Mouse (Mus musculus) hindbrain, embryonic 14.5 days (tissue): ENCODE results near the gene Slc8a2. TPM values are rescaled to one million over a fixed set of nuclear protein-coding genes. Genes with fewer than 3 reads are reported as not detected.

Experiments
- polyA plus RNA-seq: library from polyadenylated mRNA; unstranded; fragments of >200 nt; fragmentation: Nextera tagmentation; extraction: Ambion mirVana; gene quantifications from 2 replicates; pipeline ENCODE4 v1.2.1, GENCODE M21; 2014

Gene Slc8a2
- polyA plus RNA-seq, 1 experiment from 2014 or later: 1.4 TPM

Other genes starting within 250 kb of the Slc8a2 start
- not detected in 2 replicates for gene Crx, start 249.9 kb upstream of the Slc8a2 start, polyA plus RNA-seq
- 0.41 TPM in 1 of 2 replicates, not detected in the other for gene Crxos, start 247.2 kb upstream of the Slc8a2 start, polyA plus RNA-seq
- 1,554 and 1,615 TPM in 2 replicates for gene Selenow, start 207.4 kb upstream of the Slc8a2 start, polyA plus RNA-seq
- 113 and 114 TPM in 2 replicates for gene Nop53, start 183.8 kb upstream of the Slc8a2 start, polyA plus RNA-seq
- 5.6 and 6.6 TPM in 2 replicates for gene Ehd2, start 162.3 kb upstream of the Slc8a2 start, polyA plus RNA-seq
- gene Bicra, start 81.9 kb upstream of the Slc8a2 start, polyA plus RNA-seq: 7.9 and 8.8 TPM in 2 replicates
- gene Zfp541, start 68.0 kb upstream of the Slc8a2 start, polyA plus RNA-seq: 0.16 TPM in 2 replicates
- gene Napa, start 31.4 kb upstream of the Slc8a2 start, polyA plus RNA-seq: 202 and 214 TPM in 2 replicates
- 34.8 and 37.1 TPM in 2 replicates for gene Kptn, start 9.9 kb upstream of the Slc8a2 start, polyA plus RNA-seq
- 98.4 and 121 TPM in 2 replicates for gene Meis3, start 45.3 kb downstream of the Slc8a2 start, polyA plus RNA-seq
- gene Dhx34, start 92.2 kb downstream of the Slc8a2 start, polyA plus RNA-seq: 7.8 and 9.9 TPM in 2 replicates
- 0.13 TPM in 1 of 2 replicates, not detected in the other for gene C5ar2, start 114.3 kb downstream of the Slc8a2 start, polyA plus RNA-seq
- 2.1 and 2.8 TPM in 2 replicates for gene C5ar1, start 129.7 kb downstream of the Slc8a2 start, polyA plus RNA-seq
- 51.3 and 51.6 TPM in 2 replicates for gene Inafm1, start 143.8 kb downstream of the Slc8a2 start, polyA plus RNA-seq
- 17.0 TPM in 2 replicates for gene Ccdc9, start 157.0 kb downstream of the Slc8a2 start, polyA plus RNA-seq
- 20.3 and 21.0 TPM in 2 replicates for gene Bbc3, start 178.6 kb downstream of the Slc8a2 start, polyA plus RNA-seq